Mouse (Mus musculus) monocyte, adult 2 months (primary cell): ENCODE measurements around the gene Hltf.

Experiments
- DNase-seq, 2 experiments: peaks; one replicate each; pipeline ENCODE4 v3.0.0; 2022; ENCODE audit warnings: low spot score in 2 of 2, low read depth in 1 of 2

Gene Hltf

DNA sequence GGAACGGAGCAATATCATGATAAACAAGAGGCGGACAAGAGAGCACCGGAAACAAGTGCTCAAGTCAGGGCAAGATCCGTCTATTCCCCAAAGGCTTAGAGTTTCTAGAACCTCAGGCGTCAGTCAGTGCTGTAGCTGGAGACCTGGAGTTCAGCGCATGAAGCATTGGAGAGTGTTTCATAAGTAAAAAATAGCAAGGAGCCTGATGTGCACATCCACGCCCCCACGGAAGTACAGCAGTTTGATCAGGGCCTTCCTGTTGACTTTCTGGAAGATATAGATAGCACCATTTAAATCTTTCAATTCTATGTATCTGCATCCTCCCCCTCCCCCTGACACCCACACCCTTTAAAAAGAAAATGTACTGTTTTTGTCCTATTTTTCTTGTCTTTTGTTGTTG, 46.7 kb downstream of the Hltf start:
- no peak for DNase-seq

- DNase-seq, result no peak
Measured at GRCm38 (mm10) chr3:20104776-20105175, 47.2 kb downstream of the Hltf start.

GRCm38 (mm10) chr3:20108881-20109280, 51.3 kb downstream of the Hltf start:
- DNase-seq, result no peak

- DNase-seq, result no peak
Measured at GRCm38 (mm10) chr3:20111913-20112312, 54.3 kb downstream of the Hltf start.

DNA sequence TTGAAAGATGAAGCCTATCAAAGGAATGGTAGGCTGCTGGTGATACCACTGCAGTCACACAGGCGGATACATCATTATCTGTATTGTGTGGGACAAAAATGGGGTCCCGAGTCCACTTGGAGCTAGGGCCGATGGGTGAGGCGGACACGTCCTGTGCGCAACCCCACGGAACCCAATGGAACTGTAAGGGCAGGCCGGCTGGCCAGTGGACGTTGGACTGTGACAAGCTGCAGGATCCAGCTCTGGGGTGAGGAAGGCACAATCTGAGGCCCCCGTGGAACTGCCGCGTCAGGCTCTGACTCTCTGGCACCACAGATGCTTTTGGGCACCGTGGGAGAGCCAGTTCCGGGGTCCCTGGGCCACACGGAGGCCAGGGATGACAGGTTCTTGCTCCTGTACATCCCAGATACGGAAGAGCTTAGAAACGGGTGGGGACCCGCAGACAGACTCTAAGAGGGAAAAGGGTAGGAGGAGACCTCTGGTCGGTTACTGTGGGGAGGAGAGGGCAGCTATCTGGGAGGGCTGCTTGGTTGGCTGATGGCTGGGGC, 61.5 kb downstream of the Hltf start:
- no peak for DNase-seq

GRCm38 (mm10) chr3:20119686-20120244, 62.2 kb downstream of the Hltf start:
- DNase-seq, result no peak

GRCm38 (mm10) chr3:20121582-20121981, 64.0 kb downstream of the Hltf start:
- peak in 1 of 2 experiments; percentile 21 for DNase-seq

DNA sequence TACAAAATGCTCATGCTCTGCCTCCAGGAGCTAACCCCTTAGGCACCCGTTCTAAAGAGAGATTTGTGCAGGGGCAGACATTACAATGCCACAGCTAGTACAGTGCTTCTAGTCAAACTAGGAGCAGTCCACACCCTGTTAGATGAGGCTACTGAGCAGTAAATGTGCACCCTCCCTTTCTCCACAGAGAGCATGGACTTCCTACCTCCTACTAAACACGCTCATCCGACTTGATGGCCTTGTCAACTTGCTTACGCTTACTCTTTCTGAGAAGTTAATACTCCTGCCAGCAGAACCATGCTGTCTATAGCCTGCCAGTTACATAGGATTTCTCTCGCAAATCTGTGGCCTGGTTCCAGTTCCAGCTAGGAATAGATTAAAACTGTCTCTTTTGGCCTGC, 68.0 kb downstream of the Hltf start:
- no peak for DNase-seq

DNA sequence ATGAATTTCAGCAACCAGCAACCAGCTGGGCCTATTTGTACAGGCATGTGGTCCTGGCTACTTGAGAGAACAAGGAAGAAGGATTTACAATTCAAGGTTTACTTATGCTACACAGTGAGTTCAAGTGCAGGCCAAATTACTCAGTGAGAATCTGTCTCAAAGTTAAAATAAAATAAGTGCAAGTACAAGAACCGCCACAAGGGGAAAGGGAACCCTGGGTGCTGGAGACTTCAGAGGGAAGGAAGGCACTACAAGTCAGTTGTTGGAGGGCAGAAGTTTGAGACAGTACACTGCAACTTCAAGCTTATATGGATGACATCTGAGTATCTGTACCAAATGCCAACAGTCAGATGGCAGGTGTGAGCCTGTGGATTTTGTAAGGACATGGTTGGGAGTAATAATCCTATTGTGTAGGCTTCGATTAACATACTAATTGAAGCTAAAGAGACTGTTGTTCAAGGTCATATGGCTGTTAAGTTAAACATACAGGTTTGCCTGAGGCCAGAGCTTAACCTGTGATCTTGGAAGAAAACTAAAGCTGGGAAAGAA, 69.5 kb downstream of the Hltf start:
- DNase-seq, result no peak

DNA sequence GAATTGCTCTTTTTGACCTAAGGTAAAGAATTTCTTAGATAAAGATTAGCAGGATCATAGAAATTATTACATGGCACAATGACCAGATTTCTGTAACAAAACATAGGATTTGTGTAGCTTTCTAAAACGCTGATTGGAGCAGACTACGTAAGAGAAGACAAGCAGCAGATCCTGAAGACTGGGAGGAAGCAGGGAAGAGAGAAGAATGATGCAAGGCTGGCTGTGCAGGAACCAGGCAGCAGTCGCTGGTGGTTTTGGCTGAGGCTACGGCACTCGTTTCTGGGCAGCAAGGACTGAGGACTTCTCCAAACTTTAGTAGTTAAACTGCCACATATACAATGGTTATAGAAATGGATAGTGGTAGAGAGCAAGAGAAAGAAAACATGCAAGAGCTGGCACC, 71.9 kb downstream of the Hltf start:
- no peak for DNase-seq

DNA sequence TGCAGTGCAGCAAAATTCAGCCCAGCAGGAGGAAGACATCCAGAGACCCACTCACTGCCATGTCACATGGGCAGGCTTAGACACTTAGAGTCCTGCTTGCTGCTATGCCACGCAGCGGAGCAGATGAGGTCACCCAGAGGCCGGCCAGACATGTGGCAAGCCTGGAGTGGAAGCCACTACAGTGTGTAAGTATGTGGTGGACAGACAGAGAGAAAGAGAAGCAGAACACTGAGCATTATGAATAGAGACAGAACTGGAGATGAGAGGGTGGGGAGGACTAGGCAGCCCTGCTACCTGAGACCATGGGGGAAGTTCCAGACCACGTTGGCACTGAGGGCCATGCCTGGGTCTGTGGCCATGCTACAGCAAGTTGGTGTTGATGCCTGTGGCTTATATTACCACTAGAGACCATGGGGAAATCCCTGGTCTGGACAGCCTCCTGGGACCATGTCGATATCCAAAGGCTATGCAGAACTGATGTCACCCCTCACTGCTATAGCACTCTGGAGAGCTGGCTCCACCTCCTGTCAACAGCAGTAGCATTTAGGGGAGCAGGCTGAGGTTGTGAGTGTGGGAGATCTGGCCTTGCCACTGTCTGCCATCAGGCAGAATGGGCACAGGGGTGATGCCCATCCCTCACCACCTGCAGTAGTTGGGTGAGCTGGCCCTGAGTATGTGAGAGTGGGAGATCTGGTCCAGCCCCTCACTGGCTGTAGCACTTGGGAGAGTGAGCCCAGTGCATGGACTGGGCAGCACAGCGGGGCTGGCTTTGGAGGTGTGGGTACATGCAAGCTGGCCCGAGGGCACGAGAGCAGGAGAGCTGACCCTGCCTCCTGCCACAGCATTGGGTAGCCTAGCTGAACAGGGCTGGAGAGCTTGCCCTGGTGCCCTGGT, 73.1 kb downstream of the Hltf start:
- no peak for DNase-seq

DNA sequence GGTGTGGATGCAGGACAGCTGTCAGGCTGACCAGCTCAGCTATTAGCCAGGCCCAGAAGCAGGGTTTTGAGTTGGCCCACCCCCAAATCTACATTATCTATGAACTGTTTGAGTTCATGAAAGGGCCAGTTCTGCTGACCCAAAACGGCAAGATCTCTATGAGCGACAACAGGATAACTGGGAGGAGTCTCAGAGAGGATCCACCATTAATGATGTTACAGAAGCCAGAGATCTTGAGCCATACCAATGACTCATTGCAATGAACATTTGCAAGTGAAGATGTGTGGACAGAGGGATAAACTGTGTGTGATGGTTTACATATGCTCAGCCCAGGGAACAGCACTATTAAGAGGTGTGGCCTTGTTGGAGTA, 73.7 kb downstream of the Hltf start:
- DNase-seq, result no peak

GRCm38 (mm10) chr3:20132731-20133130, 75.1 kb downstream of the Hltf start:
- DNase-seq, result no peak

DNA sequence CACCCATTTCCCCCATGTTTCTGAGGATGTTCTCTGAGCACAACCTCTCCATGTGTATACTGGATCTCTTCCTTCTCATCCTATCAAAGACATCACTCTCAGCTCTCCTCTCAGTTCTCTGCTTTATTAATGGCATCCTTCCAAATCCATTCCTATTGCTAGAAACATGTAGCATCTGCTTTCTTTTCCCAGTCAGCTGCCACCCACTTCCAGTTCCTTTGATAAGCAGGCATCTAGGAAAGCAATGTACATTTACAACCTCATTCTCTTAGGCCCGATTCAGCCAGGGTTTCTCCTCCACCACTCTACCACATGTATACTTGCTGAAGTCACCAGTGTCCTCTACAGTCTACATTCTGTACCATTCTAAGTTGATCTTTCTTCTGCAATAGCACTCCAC, 76.1 kb downstream of the Hltf start:
- DNase-seq, result no peak

DNA sequence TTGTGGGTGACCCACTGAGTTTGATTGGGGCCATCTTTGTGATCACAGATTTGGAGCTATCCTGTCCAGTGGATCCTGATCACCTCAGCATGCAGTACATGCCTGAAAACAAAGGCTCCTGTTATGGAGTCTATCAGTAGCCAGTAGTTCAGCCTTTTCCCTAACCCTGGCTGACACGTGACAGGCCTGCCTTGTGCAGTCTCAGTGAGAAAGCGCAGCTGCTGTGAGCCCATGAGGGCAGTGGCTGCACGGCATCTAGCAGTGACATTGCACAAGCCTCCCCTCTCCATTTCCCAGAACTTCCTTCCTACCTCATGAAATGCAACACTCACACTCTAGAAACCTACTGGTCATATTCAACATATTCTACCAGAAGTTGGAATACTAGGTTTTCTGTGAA, 76.9 kb downstream of the Hltf start:
- DNase-seq, result no peak

DNA sequence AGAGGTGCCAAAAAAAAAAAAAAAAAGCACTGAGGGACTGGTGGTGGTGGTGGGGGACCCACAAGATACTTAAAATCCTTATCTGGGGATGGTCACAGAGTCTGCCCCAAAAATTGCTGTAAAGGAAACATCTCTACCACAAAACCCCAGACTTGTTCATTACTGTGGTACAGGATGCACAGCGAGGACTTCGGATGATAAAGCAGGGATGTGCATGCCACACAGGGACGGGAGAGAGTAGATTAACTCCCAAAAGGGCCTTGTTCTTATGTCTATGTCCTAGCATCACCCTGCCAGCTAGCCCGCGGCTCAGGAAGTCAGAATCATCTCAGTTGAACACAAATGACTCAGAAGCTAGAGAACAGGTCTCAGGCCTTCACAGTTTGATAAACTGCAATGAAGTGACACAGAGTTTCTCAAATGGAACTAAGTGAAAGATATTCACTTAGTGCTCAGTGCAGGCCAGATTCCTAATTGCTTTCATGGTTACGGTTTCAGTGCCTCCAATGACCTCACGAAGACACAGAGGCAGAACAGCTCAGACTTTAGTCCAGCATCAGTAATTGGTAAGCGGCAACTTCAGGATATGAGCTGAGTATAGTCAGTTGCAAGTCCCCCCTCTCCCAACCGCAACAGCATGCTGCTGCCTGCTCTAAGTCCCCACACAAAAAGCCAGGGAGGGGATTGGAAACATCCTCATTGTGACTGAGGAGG, 79.4 kb downstream of the Hltf start:
- no peak for DNase-seq

DNA sequence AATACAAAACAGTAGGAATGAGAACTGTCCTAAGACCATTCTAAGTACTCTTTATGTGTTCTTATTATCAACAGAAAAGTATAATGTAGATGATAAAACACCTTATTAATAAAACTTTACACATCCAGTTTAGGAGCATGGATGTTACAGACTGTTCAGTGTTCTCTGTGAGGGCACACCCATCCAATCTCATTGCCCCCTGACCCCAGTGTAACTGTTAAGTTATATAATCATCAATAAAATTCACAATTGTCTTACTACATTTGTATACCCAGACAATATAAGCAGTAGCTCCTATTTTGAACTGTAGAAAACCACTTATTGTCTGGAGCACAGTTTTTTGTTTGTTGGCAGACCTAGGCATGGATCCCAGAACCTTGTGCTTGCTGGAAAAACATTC, 83.6 kb downstream of the Hltf start:
- no peak for DNase-seq

- no peak for DNase-seq
Measured at GRCm38 (mm10) chr3:20141679-20142078, 84.1 kb downstream of the Hltf start.

DNA sequence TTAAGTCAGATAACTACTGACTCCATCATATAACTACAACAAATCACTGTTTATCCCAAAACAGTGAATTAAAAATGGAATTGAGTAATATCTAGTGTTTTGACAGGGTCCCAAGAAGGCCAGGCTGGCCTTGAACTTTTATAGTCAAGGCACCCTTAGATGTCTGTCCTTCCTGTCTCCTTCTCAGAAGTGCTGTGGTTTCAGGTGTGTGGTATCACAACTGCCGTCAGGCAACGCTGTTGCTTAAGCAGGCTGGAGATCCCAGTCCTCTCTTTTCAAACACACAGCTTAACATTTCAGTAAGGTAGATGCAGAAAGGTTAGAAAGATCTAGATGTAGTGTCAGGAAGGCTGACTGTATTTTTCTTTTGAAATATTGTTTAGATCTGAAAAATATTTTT, 84.5 kb downstream of the Hltf start:
- no peak for DNase-seq

- no peak for DNase-seq
Measured at GRCm38 (mm10) chr3:20142576-20142975, 85.0 kb downstream of the Hltf start.

GRCm38 (mm10) chr3:20143726-20144125, 86.1 kb downstream of the Hltf start:
- DNase-seq, result no peak

- no peak for DNase-seq
Measured at GRCm38 (mm10) chr3:20144401-20144800, 86.8 kb downstream of the Hltf start.
